Mouse (Mus musculus): ENCODE results near the gene Plxna4. TPM values are rescaled to one million over a fixed set of nuclear protein-coding genes. Genes with fewer than 3 reads are reported as not detected.

Gene Plxna4
- polyA plus RNA-seq, 1 experiment from 2014 or later: 0.26 TPM

GRCm38 (mm10) chr6:32437219-32437618 is 150.8 kb downstream of the Plxna4 start:
- no peak overlapping the region for H3K27ac ChIP-seq (ENCODE audit: low read length)
- no peak overlapping the region for H3K4me2 ChIP-seq (ENCODE audit: low read depth, low read length)
- no peak overlapping the region for H3K9ac ChIP-seq (ENCODE audit: low read depth, low read length)
- no peak for ATAC-seq (ENCODE audit: low read depth)
- H3K9me3 ChIP-seq (replicated peaks; ENCODE audit: control insufficient read depth, low read length): no peaks in the 10 kb centered on the region
- 50% methylated on average over 6 of the region's 6 CpGs for WGBS (ENCODE audit: insufficient replicate concordance)
- no peaks in the 10 kb centered on the region for H3K4me1 ChIP-seq (ENCODE audit: control insufficient read depth, low read depth, low read length)
- no peaks in the 10 kb centered on the region for H3K36me3 ChIP-seq (ENCODE audit: control insufficient read depth, insufficient read depth)
- H3K4me3 ChIP-seq (ENCODE audit: low read depth, low read length): no peak overlapping the region
- H3K27me3 ChIP-seq (ENCODE audit: control insufficient read depth, insufficient read depth, low read depth, low read length): no peaks in the 10 kb centered on the region

DNA sequence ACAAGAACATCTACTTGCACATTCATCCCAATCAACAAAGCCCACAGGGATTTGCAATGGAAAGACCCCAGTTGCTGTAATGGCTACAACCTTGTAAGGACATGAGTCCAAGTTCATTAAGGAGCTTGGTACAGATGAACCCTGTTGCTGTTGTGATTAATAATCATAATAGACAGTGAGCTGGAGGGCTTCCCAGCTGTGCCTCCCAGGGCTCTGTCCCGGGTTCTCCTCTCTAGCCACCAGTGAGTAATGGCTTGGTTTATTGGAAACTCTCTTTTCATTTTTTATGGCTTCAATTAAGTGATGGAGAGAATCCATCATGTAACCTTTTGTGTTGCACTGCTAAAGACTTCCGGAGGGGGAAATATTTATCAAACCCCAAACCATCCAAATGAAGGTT is 164.9 kb downstream of the Plxna4 start:
- ATAC-seq (ENCODE audit: low read depth): no peak
- H3K27me3 ChIP-seq (ENCODE audit: control insufficient read depth, insufficient read depth, low read depth, low read length): no peaks in the 10 kb centered on the region
- no peak overlapping the region for H3K27ac ChIP-seq (ENCODE audit: low read length)
- H3K4me2 ChIP-seq (ENCODE audit: low read depth, low read length): no peak overlapping the region
- no peak overlapping the region for H3K4me3 ChIP-seq (ENCODE audit: low read depth, low read length)
- no peaks in the 10 kb centered on the region for H3K36me3 ChIP-seq (ENCODE audit: control insufficient read depth, insufficient read depth)
- H3K4me1 ChIP-seq (ENCODE audit: control insufficient read depth, low read depth, low read length): no peaks in the 10 kb centered on the region
- H3K9me3 ChIP-seq (replicated peaks; ENCODE audit: control insufficient read depth, low read length): no peaks in the 10 kb centered on the region
- no peak overlapping the region for H3K9ac ChIP-seq (ENCODE audit: low read depth, low read length)
- WGBS (ENCODE audit: insufficient replicate concordance): 53% methylated on average over 2 of the region's 2 CpGs

- no peaks in the 10 kb centered on the region for H3K9me3 ChIP-seq (replicated peaks; ENCODE audit: control insufficient read depth, low read length)
- H3K9ac ChIP-seq (ENCODE audit: low read depth, low read length): no peak overlapping the region
- no peak overlapping the region for H3K4me2 ChIP-seq (ENCODE audit: low read depth, low read length)
- H3K36me3 ChIP-seq (ENCODE audit: control insufficient read depth, insufficient read depth): no peaks in the 10 kb centered on the region
- H3K4me3 ChIP-seq (ENCODE audit: low read depth, low read length): no peak overlapping the region
- H3K27ac ChIP-seq (ENCODE audit: low read length): no peak overlapping the region
- 55% methylated on average over 3 of the region's 3 CpGs for WGBS (ENCODE audit: insufficient replicate concordance)
- ATAC-seq (ENCODE audit: low read depth): no peak
- no peaks in the 10 kb centered on the region for H3K27me3 ChIP-seq (ENCODE audit: control insufficient read depth, insufficient read depth, low read depth, low read length)
- no peaks in the 10 kb centered on the region for H3K4me1 ChIP-seq (ENCODE audit: control insufficient read depth, low read depth, low read length)
Observed at GRCm38 (mm10) chr6:32420610-32421009, 167.4 kb downstream of the Plxna4 start.

GRCm38 (mm10) chr6:32417351-32417750 is 170.6 kb downstream of the Plxna4 start:
- no peak overlapping the region for H3K4me2 ChIP-seq (ENCODE audit: low read depth, low read length)
- ATAC-seq (ENCODE audit: low read depth): no peak
- H3K4me1 ChIP-seq (ENCODE audit: control insufficient read depth, low read depth, low read length): no peaks in the 10 kb centered on the region
- H3K27me3 ChIP-seq (ENCODE audit: control insufficient read depth, insufficient read depth, low read depth, low read length): no peaks in the 10 kb centered on the region
- no peak overlapping the region for H3K27ac ChIP-seq (ENCODE audit: low read length)
- 72% methylated on average over 4 of the region's 4 CpGs for WGBS (ENCODE audit: insufficient replicate concordance)
- H3K36me3 ChIP-seq (ENCODE audit: control insufficient read depth, insufficient read depth): no peaks in the 10 kb centered on the region
- H3K9ac ChIP-seq (ENCODE audit: low read depth, low read length): no peak overlapping the region
- no peaks in the 10 kb centered on the region for H3K9me3 ChIP-seq (replicated peaks; ENCODE audit: control insufficient read depth, low read length)
- no peak overlapping the region for H3K4me3 ChIP-seq (ENCODE audit: low read depth, low read length)

DNA sequence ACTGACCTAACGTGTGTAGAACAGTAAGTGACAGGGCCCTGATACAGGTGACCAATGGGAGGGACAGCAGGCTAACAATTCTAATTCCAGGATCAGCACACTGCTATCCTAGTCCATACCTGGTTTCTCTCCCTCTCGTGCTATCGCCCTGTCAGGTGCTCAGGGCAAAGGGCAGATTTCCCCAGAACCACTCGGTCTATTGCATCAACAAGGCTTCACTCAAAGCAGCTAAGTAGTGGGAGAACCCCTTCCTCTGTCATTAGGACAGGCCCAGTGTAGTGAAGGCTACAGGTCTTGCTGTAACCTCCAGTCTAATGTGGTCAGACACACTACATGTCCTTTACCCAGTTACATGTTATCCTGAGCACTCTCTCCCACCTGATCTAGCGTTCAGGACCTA is 176.7 kb downstream of the Plxna4 start:
- H3K4me3 ChIP-seq (ENCODE audit: low read depth, low read length): no peak overlapping the region
- H3K4me2 ChIP-seq (ENCODE audit: low read depth, low read length): no peak overlapping the region
- no peaks in the 10 kb centered on the region for H3K4me1 ChIP-seq (ENCODE audit: control insufficient read depth, low read depth, low read length)
- H3K36me3 ChIP-seq (ENCODE audit: control insufficient read depth, insufficient read depth): no peaks in the 10 kb centered on the region
- 51% methylated on average over 5 of the region's 5 CpGs for WGBS (ENCODE audit: insufficient replicate concordance)
- no peak overlapping the region for H3K9ac ChIP-seq (ENCODE audit: low read depth, low read length)
- no peaks in the 10 kb centered on the region for H3K9me3 ChIP-seq (replicated peaks; ENCODE audit: control insufficient read depth, low read length)
- ATAC-seq (ENCODE audit: low read depth): peak; percentile 70
- no peak overlapping the region for H3K27ac ChIP-seq (ENCODE audit: low read length)
- H3K27me3 ChIP-seq (ENCODE audit: control insufficient read depth, insufficient read depth, low read depth, low read length): no peaks in the 10 kb centered on the region

- no peaks in the 10 kb centered on the region for H3K36me3 ChIP-seq (ENCODE audit: control insufficient read depth, insufficient read depth)
- WGBS (ENCODE audit: insufficient replicate concordance): 44% methylated on average over 1 of the region's 1 CpGs
- no peak overlapping the region for H3K27ac ChIP-seq (ENCODE audit: low read length)
- H3K4me3 ChIP-seq (ENCODE audit: low read depth, low read length): no peak overlapping the region
- H3K9me3 ChIP-seq (replicated peaks; ENCODE audit: control insufficient read depth, low read length): no peaks in the 10 kb centered on the region
- ATAC-seq (ENCODE audit: low read depth): no peak
- no peak overlapping the region for H3K9ac ChIP-seq (ENCODE audit: low read depth, low read length)
- no peaks in the 10 kb centered on the region for H3K27me3 ChIP-seq (ENCODE audit: control insufficient read depth, insufficient read depth, low read depth, low read length)
- H3K4me1 ChIP-seq (ENCODE audit: control insufficient read depth, low read depth, low read length): no peaks in the 10 kb centered on the region
- no peak overlapping the region for H3K4me2 ChIP-seq (ENCODE audit: low read depth, low read length)
Observed at GRCm38 (mm10) chr6:32409625-32410024, 178.4 kb downstream of the Plxna4 start.

- WGBS (ENCODE audit: insufficient replicate concordance): 40% methylated on average over 8 of the region's 8 CpGs
- Histone ChIP-seq H3K4me3 (ENCODE audit: low read depth, low read length) (no peak overlapping the region), H3K4me1 (ENCODE audit: control insufficient read depth, low read depth, low read length) (no peaks in the 10 kb centered on the region), H3K9ac (ENCODE audit: low read depth, low read length) (no peak overlapping the region), H3K27ac (ENCODE audit: low read length) (no peak overlapping the region), H3K27me3 (ENCODE audit: control insufficient read depth, insufficient read depth, low read depth, low read length) (no peaks in the 10 kb centered on the region), H3K36me3 (ENCODE audit: control insufficient read depth, insufficient read depth) (no peaks in the 10 kb centered on the region), H3K9me3 (replicated peaks; ENCODE audit: control insufficient read depth, low read length) (no peaks in the 10 kb centered on the region), H3K4me2 (ENCODE audit: low read depth, low read length) (no peak overlapping the region)
- no peak for ATAC-seq (ENCODE audit: low read depth)
Observed at GRCm38 (mm10) chr6:32407574-32408185, 180.3 kb downstream of the Plxna4 start.

- Histone ChIP-seq H3K9me3 (replicated peaks; ENCODE audit: control insufficient read depth, low read length) (no peaks in the 10 kb centered on the region), H3K27ac (ENCODE audit: low read length) (no peak overlapping the region), H3K9ac (ENCODE audit: low read depth, low read length) (no peak overlapping the region), H3K4me1 (ENCODE audit: control insufficient read depth, low read depth, low read length) (no peaks in the 10 kb centered on the region), H3K36me3 (ENCODE audit: control insufficient read depth, insufficient read depth) (no peaks in the 10 kb centered on the region), H3K4me2 (ENCODE audit: low read depth, low read length) (no peak overlapping the region), H3K27me3 (ENCODE audit: control insufficient read depth, insufficient read depth, low read depth, low read length) (no peaks in the 10 kb centered on the region), H3K4me3 (ENCODE audit: low read depth, low read length) (no peak overlapping the region)
- WGBS (ENCODE audit: insufficient replicate concordance): 73% methylated on average over 20 of the region's 20 CpGs
- ATAC-seq (ENCODE audit: low read depth): no peak
Observed at GRCm38 (mm10) chr6:32406316-32407095, 181.5 kb downstream of the Plxna4 start.

GRCm38 (mm10) chr6:32402560-32403235 is 185.3 kb downstream of the Plxna4 start:
- H3K4me2 ChIP-seq (ENCODE audit: low read depth, low read length): no peak overlapping the region
- no peak overlapping the region for H3K27ac ChIP-seq (ENCODE audit: low read length)
- H3K4me1 ChIP-seq (ENCODE audit: control insufficient read depth, low read depth, low read length): no peaks in the 10 kb centered on the region
- no peaks in the 10 kb centered on the region for H3K36me3 ChIP-seq (ENCODE audit: control insufficient read depth, insufficient read depth)
- H3K9ac ChIP-seq (ENCODE audit: low read depth, low read length): no peak overlapping the region
- no peak for ATAC-seq (ENCODE audit: low read depth)
- WGBS (ENCODE audit: insufficient replicate concordance): 51% methylated on average over 3 of the region's 3 CpGs
- H3K9me3 ChIP-seq (replicated peaks; ENCODE audit: control insufficient read depth, low read length): no peaks in the 10 kb centered on the region
- H3K27me3 ChIP-seq (ENCODE audit: control insufficient read depth, insufficient read depth, low read depth, low read length): no peaks in the 10 kb centered on the region
- no peak overlapping the region for H3K4me3 ChIP-seq (ENCODE audit: low read depth, low read length)

Data from liver, embryonic 16.5 days (tissue).